Mouse (Mus musculus) inflammation-experienced regulatory T-cells (primary cell): ENCODE results near the gene Romo1. TPM values are rescaled to one million over a fixed set of nuclear protein-coding genes. Genes with fewer than 3 reads are reported as not detected.

Experiments used
- polyA plus RNA-seq, 2 experiments: library from polyadenylated mRNA; unstranded; fragments of 100-300 nt; shearing (Covaris generic); gene quantifications; one replicate each; pipeline ENCODE4 v1.2.1; 2017

Gene Romo1
- 100 to 1,000 TPM; 148 to 150 TPM for polyA plus RNA-seq

DNA sequence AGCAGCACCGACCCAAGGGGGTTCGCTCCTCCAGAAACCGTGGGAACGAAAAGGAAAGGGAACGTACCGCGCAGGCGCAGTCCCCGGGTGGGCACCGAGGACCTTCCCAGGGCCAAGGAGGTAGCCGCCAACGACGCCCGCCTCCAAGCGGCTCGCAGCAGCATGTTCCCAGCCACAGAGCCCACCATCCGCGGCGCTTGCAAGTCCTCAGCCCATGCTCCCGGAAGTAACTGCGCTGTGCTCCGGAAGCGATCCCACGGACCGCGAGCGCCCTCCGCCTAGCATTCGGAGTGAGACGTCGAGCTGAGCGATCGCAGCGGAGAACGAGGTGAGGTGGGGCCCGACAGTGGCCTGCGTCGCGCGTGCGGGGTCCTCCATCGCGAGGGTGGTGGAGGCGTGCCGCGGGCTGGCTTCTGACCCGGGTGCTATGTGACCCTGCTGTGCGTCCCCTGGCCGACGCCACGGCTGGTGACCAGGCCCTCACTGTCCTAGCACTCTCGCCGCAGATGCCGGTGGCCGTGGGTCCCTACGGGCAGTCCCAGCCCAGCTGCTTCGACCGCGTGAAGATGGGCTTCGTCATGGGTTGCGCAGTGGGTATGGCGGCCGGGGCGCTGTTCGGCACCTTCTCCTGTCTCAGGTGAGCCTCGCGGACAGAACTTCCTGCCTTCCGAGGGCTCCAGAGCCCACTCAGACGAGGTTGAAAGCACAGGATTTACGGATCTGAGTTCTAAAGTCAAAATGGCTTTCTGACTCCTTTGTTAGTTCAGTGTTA lies at the start of gene Romo1, which contains the start of gene Nfs1:
TSS of gene Romo1 (plus strand) at position 87 of the 772 bp plus-strand sequence.
TSS of gene Nfs1 (minus strand) at position 234 of the 772 bp plus-strand sequence.

DNA sequence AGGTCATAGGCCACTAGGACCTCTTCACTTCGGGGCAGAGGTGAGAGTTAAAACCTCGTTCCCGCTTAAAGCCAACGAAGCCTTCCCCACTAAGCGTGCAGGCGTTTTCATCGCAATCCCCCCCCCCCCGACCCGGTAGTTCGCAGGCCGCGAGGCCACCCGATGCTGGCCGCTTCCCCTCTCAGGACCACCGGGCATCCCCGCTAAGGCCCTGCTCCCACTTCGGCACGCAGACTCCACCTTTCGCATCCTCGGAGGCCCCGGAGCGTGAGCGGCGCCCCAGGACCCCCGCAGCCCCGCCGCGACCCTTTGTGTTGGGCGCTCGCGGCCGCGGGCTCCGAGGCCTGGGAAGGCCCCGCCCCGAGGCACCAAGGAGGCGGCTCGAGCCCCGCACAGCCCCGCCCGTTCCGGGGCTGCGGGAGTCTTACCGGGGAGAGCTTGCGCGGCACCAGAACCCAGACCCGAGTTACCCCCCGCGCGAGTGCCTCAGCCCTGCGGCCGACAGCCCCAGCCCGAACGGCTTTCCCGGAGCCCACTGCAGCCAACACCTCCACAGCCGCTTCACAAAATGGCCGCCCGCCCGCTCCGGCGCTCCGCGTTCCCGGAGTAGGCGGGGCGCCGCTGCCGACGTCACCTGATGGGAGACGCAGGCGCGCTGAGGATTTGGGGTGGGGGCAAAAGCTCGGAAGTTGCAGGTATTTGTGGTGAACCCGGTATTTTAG lies 32.3 kb upstream of the Romo1 start, which contains the start of the genes Cpne1 and Rbm12:
TSS of gene Cpne1 (minus strand) at position 608 of the 722 bp plus-strand sequence.
TSS of gene Rbm12 (minus strand) at position 621 of the 722 bp plus-strand sequence.

DNA sequence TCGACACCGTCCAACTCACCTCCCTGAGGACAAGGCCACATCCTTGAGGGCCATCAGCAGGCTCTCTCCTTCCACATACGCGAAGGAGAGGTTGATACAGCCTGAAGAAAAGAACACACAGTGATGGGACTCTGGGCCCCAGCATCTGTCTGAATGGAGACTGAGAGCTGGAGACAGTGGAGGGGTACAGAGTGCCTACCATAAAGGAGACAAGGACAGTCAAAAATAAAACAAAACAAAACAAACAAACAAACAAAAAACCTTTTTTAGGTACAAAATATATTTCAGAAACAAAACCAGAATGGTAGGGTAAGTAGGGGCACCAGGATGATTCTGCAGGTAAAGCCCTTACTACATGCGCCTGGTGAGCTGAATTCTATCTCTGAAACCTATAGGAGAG lies 16.8 kb upstream of the Romo1 start, which contains the start of gene Gm28036:
TSS of gene Gm28036 (minus strand) at position 101 of the 400 bp plus-strand sequence.

DNA sequence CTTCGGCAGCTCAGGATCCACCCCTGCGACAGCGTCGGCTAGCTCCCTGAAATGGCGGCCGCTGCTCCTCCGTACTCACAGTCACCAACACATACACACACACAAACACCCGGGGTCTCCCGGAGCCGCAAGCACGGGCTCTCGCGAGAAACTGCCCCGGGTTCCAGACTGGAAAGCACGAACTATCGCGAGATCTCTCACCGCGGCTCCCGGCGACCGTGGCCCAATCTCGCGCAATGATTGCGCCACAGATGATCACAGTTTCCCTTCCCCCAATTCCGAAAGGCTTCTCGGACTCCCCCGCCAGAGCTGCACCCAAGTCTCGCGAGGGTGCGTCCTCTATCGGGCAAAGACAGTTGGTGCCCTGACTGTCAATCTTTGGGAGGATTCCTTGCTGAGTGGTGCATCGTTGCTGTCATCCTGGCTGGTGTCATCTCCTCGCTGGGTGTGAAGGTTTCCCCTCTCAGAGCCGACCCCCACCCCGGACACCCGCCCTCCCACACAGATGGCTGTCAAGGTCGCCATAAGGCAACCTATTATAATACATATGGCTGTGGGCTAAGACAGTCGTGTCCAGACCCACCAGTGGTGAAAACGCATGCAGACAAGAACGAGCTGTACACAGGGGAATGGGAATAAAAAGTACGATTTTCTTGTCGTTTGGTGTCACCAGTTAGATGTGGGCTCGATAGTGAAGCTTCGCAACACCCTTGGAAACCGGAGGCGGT lies 36.4 kb downstream of the Romo1 start, which contains the start of gene Rbm39:
TSS of gene Rbm39 (minus strand) at position 145 of the 728 bp plus-strand sequence.

Other genes with a start within 250 kb of the Romo1 start
- 10 to 100 TPM; 38.5 to 64.3 TPM for gene Uqcc1, start 213.7 kb upstream of the Romo1 start, polyA plus RNA-seq
- gene Gm15557, start 203.3 kb upstream of the Romo1 start, polyA plus RNA-seq = under 1 TPM in 1 of 2 experiments, not detected in 1; 0.94 TPM
- gene Gdf5, start 198.7 kb upstream of the Romo1 start, polyA plus RNA-seq = under 1 TPM; 0.32 to 0.46 TPM
- 10 to 100 TPM; 35.7 to 42.2 TPM for gene Cep250, start 187.6 kb upstream of the Romo1 start, polyA plus RNA-seq
- gene 6430550D23Rik, start 136.1 kb upstream of the Romo1 start, polyA plus RNA-seq = 1 to 10 TPM in 1 of 2 experiments, under 1 TPM in 1; 0.62 to 1.6 TPM
- gene Ergic3, start 136.0 kb upstream of the Romo1 start, polyA plus RNA-seq = 100 to 1,000 TPM; 145 to 152 TPM
- 1 to 10 TPM in 1 of 2 experiments, not detected in 1; 1.2 TPM for gene Fer1l4, start 91.1 kb upstream of the Romo1 start, polyA plus RNA-seq
- under 1 TPM in 1 of 2 experiments, not detected in 1; 0.70 TPM for gene Spag4, start 78.9 kb upstream of the Romo1 start, polyA plus RNA-seq
- gene Cpne1, start 32.1 kb upstream of the Romo1 start, polyA plus RNA-seq = 10 to 100 TPM; 73.9 to 85.8 TPM
- gene Rbm12, start 32.1 kb upstream of the Romo1 start, polyA plus RNA-seq = 10 to 100 TPM; 32.2 to 41.8 TPM
- gene Gm28036, start 16.9 kb upstream of the Romo1 start, polyA plus RNA-seq = 10 to 100 TPM; 20.5 to 23.2 TPM
- 10 to 100 TPM; 38.1 to 57.6 TPM for gene Nfs1, start 147 bp downstream of the Romo1 start, polyA plus RNA-seq
- 1,000 to 10,000 TPM in 1 of 2 experiments, 100 to 1,000 TPM in 1; 900 to 1,062 TPM for gene Rbm39, start 36.2 kb downstream of the Romo1 start, polyA plus RNA-seq
- 10 to 100 TPM; 55.6 to 60.7 TPM for gene Phf20, start 52.4 kb downstream of the Romo1 start, polyA plus RNA-seq
- 1 to 10 TPM; 4.1 to 5.4 TPM for gene Cnbd2, start 168.3 kb downstream of the Romo1 start, polyA plus RNA-seq
- 100 to 1,000 TPM; 123 to 135 TPM for gene Scand1, start 168.7 kb downstream of the Romo1 start, polyA plus RNA-seq